Mouse (Mus musculus): ENCODE results near the gene Atxn7. TPM values are rescaled to one million over a fixed set of nuclear protein-coding genes. Genes with fewer than 3 reads are reported as not detected.
A peak's percentile ranks its signal among the peaks of the same experiment; 100 is the strongest.
"Not testable (repeated sequence)": the region's sequence is repeated elsewhere in the genome, so short reads cannot be mapped to it uniquely, and the experiment has no call there.

Atxn7 gene
- polyA plus RNA-seq, 1 experiment from 2014 or later: 3.0 TPM

GRCm38 (mm10) chr14:14042336-14042735, 81.1 kb downstream of the Atxn7 start:
- Histone ChIP-seq H3K27ac (no peak overlapping the region), H3K9me3 (replicated peaks) (no peaks in the 10 kb centered on the region), H3K4me3 (no peak overlapping the region), H3K36me3 (peaks cover 24% of the 10 kb centered on the region), H3K4me1 (no peaks in the 10 kb centered on the region), H3K27me3 (ENCODE audit: low read depth, poor library complexity, severe bottlenecking) (no peaks in the 10 kb centered on the region)
- DNase-seq (ENCODE audit: low spot score): no peak
- WGBS: 92% methylated on average over 4 of the region's 4 CpGs

- Histone ChIP-seq H3K4me1 (no peaks in the 10 kb centered on the region), H3K27me3 (ENCODE audit: low read depth, poor library complexity, severe bottlenecking) (no peaks in the 10 kb centered on the region), H3K9me3 (replicated peaks) (no peaks in the 10 kb centered on the region), H3K36me3 (peaks cover 42% of the 10 kb centered on the region), H3K4me3 (no peak overlapping the region), H3K27ac (no peak overlapping the region)
- 96% methylated on average over 2 of the region's 2 CpGs for WGBS
- no peak for DNase-seq (ENCODE audit: low spot score)
Measured at GRCm38 (mm10) chr14:14054386-14054785, 93.1 kb downstream of the Atxn7 start.

GRCm38 (mm10) chr14:14059606-14060005, 98.4 kb downstream of the Atxn7 start:
- H3K27ac ChIP-seq: not testable (repeated sequence)

GRCm38 (mm10) chr14:14062531-14063245, 101.4 kb downstream of the Atxn7 start:
- DNase-seq (ENCODE audit: low spot score): no peak
- Histone ChIP-seq H3K4me1 (peaks cover 30% of the 10 kb centered on the region), H3K27me3 (ENCODE audit: low read depth, poor library complexity, severe bottlenecking) (no peaks in the 10 kb centered on the region), H3K4me3 (no peak overlapping the region), H3K9me3 (replicated peaks) (no peaks in the 10 kb centered on the region), H3K27ac (no peak overlapping the region), H3K36me3 (peaks cover 8% of the 10 kb centered on the region)
- WGBS: 80% methylated on average over 11 of the region's 11 CpGs

More at GRCm38 (mm10) chr14:14059606-14060005, 98.4 kb downstream of the Atxn7 start:
- Histone ChIP-seq H3K36me3 (peaks cover 32% of the 10 kb centered on the region), H3K4me1 (peaks cover 12% of the 10 kb centered on the region)
- not testable (repeated sequence) for H3K4me3 ChIP-seq; H3K27me3 ChIP-seq (ENCODE audit: low read depth, poor library complexity, severe bottlenecking); DNase-seq (ENCODE audit: low spot score); H3K9me3 ChIP-seq (replicated peaks)

GRCm38 (mm10) chr14:14063382-14063781, 102.1 kb downstream of the Atxn7 start:
- no peak for DNase-seq (ENCODE audit: low spot score)
- H3K36me3 ChIP-seq: peaks cover 5% of the 10 kb centered on the region
- H3K27me3 ChIP-seq (ENCODE audit: low read depth, poor library complexity, severe bottlenecking): no peaks in the 10 kb centered on the region
- H3K4me1 ChIP-seq: peaks cover 37% of the 10 kb centered on the region
- H3K9me3 ChIP-seq (replicated peaks): no peaks in the 10 kb centered on the region
- no peak overlapping the region for H3K27ac ChIP-seq
- 74% methylated on average over 5 of the region's 5 CpGs for WGBS
- H3K4me3 ChIP-seq: no peak overlapping the region

- WGBS: 42% methylated on average over 5 of the region's 5 CpGs
- Histone ChIP-seq H3K4me1 (peaks cover 37% of the 10 kb centered on the region), H3K27ac (peak overlapping the region; percentile 21)
Measured at GRCm38 (mm10) chr14:14064486-14065141, 103.4 kb downstream of the Atxn7 start.

GRCm38 (mm10) chr14:14065142-14065498, 103.9 kb downstream of the Atxn7 start:
- 63% methylated on average over 4 of the region's 4 CpGs for WGBS
- DNase-seq (ENCODE audit: low spot score): no peak

More at GRCm38 (mm10) chr14:14064486-14065141, 103.4 kb downstream of the Atxn7 start:
- H3K9me3 ChIP-seq (replicated peaks): no peaks in the 10 kb centered on the region
- H3K27me3 ChIP-seq (ENCODE audit: low read depth, poor library complexity, severe bottlenecking): no peaks in the 10 kb centered on the region
- no peak overlapping the region for H3K4me3 ChIP-seq
- no peaks in the 10 kb centered on the region for H3K36me3 ChIP-seq
- no peak for DNase-seq (ENCODE audit: low spot score)

GRCm38 (mm10) chr14:14066241-14066640, 105.0 kb downstream of the Atxn7 start:
- peaks cover 43% of the 10 kb centered on the region for H3K4me1 ChIP-seq
- no peak for DNase-seq (ENCODE audit: low spot score)
- no peak overlapping the region for H3K4me3 ChIP-seq
- no peak overlapping the region for H3K27ac ChIP-seq
- H3K27me3 ChIP-seq (ENCODE audit: low read depth, poor library complexity, severe bottlenecking): no peaks in the 10 kb centered on the region
- no peaks in the 10 kb centered on the region for H3K36me3 ChIP-seq
- no peaks in the 10 kb centered on the region for H3K9me3 ChIP-seq (replicated peaks)
- WGBS: 78% methylated on average over 6 of the region's 6 CpGs

More at GRCm38 (mm10) chr14:14065142-14065498, 103.9 kb downstream of the Atxn7 start:
- Histone ChIP-seq H3K4me3 (no peak overlapping the region), H3K27ac (peak overlapping the region; percentile 21), H3K9me3 (replicated peaks) (no peaks in the 10 kb centered on the region), H3K4me1 (peaks cover 38% of the 10 kb centered on the region), H3K27me3 (ENCODE audit: low read depth, poor library complexity, severe bottlenecking) (no peaks in the 10 kb centered on the region), H3K36me3 (no peaks in the 10 kb centered on the region)

GRCm38 (mm10) chr14:14067648-14068472, 106.6 kb downstream of the Atxn7 start:
- peak; percentile 37 for DNase-seq (ENCODE audit: low spot score)
- H3K4me3 ChIP-seq: no peak overlapping the region
- WGBS: 20% methylated on average over 10 of the region's 10 CpGs

GRCm38 (mm10) chr14:14068553-14068952, 107.3 kb downstream of the Atxn7 start:
- Histone ChIP-seq H3K9me3 (replicated peaks) (no peaks in the 10 kb centered on the region), H3K4me3 (no peak overlapping the region), H3K27ac (no peak overlapping the region), H3K27me3 (ENCODE audit: low read depth, poor library complexity, severe bottlenecking) (no peaks in the 10 kb centered on the region), H3K4me1 (peaks cover 39% of the 10 kb centered on the region), H3K36me3 (no peaks in the 10 kb centered on the region; the same call in 1 of the 2 replicates)
- WGBS: 65% methylated on average over 3 of the region's 3 CpGs
- DNase-seq (ENCODE audit: low spot score): no peak

More at GRCm38 (mm10) chr14:14067648-14068472, 106.6 kb downstream of the Atxn7 start:
- Histone ChIP-seq H3K9me3 (replicated peaks) (no peaks in the 10 kb centered on the region), H3K27me3 (ENCODE audit: low read depth, poor library complexity, severe bottlenecking) (no peaks in the 10 kb centered on the region), H3K27ac (peak overlapping the region; percentile 30; the same call in 1 of the 2 replicates), H3K4me1 (peaks cover 43% of the 10 kb centered on the region), H3K36me3 (no peaks in the 10 kb centered on the region; the same call in 1 of the 2 replicates)

GRCm38 (mm10) chr14:14070541-14071315, 109.5 kb downstream of the Atxn7 start:
- Histone ChIP-seq H3K9me3 (replicated peaks) (no peaks in the 10 kb centered on the region), H3K4me3 (no peak overlapping the region), H3K4me1 (peaks cover 21% of the 10 kb centered on the region), H3K36me3 (no peaks in the 10 kb centered on the region; the same call in 1 of the 2 replicates), H3K27me3 (ENCODE audit: low read depth, poor library complexity, severe bottlenecking) (no peaks in the 10 kb centered on the region), H3K27ac (no peak overlapping the region)
- DNase-seq (ENCODE audit: low spot score): no peak
- 41% methylated on average over 6 of the region's 6 CpGs for WGBS

GRCm38 (mm10) chr14:14071456-14071855, 110.2 kb downstream of the Atxn7 start:
- Histone ChIP-seq H3K4me3 (no peak overlapping the region), H3K4me1 (peaks cover 17% of the 10 kb centered on the region), H3K36me3 (no peaks in the 10 kb centered on the region; the same call in 1 of the 2 replicates), H3K9me3 (replicated peaks) (no peaks in the 10 kb centered on the region), H3K27ac (no peak overlapping the region), H3K27me3 (ENCODE audit: low read depth, poor library complexity, severe bottlenecking) (no peaks in the 10 kb centered on the region)
- 81% methylated on average over 4 of the region's 4 CpGs for WGBS
- DNase-seq (ENCODE audit: low spot score): no peak
